Mouse (Mus musculus): ENCODE measurements around the gene Gprc5c. TPM values are rescaled to one million over a fixed set of nuclear protein-coding genes. Genes with fewer than 3 reads are reported as not detected.
"Not testable (repeated sequence)": the region's sequence is repeated elsewhere in the genome, so short reads cannot be mapped to it uniquely, and the experiment has no call there.

The Gprc5c gene
- total RNA-seq, 2 experiments from 2014 or later, result 4.0 to 5.4 TPM

DNA sequence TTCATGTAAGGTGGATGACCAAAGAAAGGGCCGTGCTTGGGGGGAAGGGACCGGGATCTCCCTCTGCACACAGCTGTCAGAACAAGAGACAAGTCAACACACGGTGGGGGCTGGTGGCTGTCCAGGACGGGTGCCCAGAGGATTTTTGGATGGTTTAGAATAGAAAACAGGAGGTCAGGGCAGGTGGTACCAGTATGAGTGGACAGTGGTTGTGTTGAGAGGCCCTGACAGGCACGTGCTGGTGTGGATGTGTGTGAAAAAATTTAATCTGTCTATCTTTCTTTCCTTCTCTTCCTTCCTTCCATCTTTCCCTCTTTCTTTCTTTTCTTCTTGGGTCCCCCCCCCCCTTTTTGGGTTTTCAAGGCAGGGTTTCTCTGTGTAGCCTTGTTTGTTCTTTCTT is 39.6 kb downstream of the Gprc5c start:
- DNase-seq (ENCODE audit: extremely low spot score in 1 of 2, low spot score in 2 of 2), result no peak
- TF ChIP-seq CTCF (IDR thresholded peaks at IDR 0.05), result no peak
- Histone ChIP-seq H3K4me3 (no peak overlapping the region), H3K27ac (no peak overlapping the region)
- intact Hi-C loops (cut with DNase I), result no loop called here

DNA sequence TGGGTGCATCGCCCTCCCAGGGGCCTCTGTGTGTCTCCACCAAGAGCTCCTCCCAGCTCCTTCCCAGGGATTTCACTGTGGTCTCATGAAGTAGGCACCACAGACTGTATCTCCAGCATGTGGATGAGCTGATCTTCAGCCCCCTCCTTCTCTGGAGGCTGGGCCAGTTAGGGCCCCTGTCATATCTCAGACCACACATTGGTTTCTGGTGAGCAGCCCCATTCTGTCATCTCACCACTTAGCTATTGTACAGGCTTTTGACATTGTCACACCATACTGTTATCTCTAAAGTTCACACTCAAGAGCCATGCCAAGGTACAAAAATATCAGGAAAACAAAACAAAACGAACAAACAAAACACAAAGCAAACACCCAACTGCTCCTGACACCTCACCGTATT is 45.1 kb downstream of the Gprc5c start:
- H3K4me3 ChIP-seq, result no peak overlapping the region
- no peak for DNase-seq (ENCODE audit: extremely low spot score in 1 of 2, low spot score in 2 of 2)
- no peak overlapping the region for H3K27ac ChIP-seq
- no peak for TF ChIP-seq CTCF (IDR thresholded peaks at IDR 0.05)
- intact Hi-C loops (cut with DNase I), result no loop called here

DNA sequence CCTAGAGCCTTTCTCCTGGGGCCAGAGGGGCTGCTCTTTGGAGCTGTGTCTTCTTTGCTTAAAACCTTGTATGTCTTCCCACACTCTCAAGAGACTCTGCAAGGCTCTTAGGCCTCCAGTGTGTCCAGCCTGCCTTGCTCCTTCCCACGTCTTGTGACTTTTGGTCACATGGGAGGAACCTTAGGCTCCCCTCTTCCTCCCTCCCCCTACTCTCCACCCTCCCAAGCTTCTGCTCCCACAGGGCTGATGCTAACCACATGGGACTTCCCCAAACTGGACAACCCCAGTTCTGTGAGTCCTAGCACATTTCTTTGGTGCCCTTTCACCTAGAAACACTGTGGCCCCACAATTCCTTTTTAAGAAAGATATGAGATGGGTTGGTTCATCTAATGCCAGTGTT is 47.1 kb downstream of the Gprc5c start:
- intact Hi-C loops (cut with DNase I), result no loop called here
- no peak for DNase-seq (ENCODE audit: extremely low spot score in 1 of 2, low spot score in 2 of 2)
- H3K27ac ChIP-seq, result no peak overlapping the region
- TF ChIP-seq CTCF (IDR thresholded peaks at IDR 0.05), result no peak
- no peak overlapping the region for H3K4me3 ChIP-seq

DNA sequence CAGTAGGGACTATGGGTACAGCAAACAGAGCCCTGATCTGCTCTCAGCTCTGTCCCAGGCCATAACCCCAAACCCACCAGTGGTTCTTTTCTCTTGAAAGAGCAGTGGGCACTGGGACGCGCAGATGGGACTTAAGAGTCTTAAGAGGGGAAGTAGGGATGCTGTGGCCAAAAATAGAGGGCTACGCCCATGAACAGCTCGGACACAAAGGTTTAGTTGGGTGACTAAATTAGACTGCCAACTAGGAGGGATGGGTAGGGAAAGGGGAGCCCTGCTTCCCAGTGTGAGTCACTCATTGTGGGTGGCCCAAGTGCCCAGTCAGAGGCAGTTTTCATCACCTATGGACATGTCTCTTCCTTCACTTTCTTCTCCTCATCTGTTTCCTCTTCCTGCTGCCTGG is 52.3 kb downstream of the Gprc5c start:
- no peak overlapping the region for H3K4me3 ChIP-seq
- TF ChIP-seq CTCF (IDR thresholded peaks at IDR 0.05), result no peak
- intact Hi-C loops (cut with DNase I), result no loop called here
- DNase-seq (ENCODE audit: extremely low spot score in 1 of 2, low spot score in 2 of 2), result no peak
- H3K27ac ChIP-seq, result no peak overlapping the region

DNA sequence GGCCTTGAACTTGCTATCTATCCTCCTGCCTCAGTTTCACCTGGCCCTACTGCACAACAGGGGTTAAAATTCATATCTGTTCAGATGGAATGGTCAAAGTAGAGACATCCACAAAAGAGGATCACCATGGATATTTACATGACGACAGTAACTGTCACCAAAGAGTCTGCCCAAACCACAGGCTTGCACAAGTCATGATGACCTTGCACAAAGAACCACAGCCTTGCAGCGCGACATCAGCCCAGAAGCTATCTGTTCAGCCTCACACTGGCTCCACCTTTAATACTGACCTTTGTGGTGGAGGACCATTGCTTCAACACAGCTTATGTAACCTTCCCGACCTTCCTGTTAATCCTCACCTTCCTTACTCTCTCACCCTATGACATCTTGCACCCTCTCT is 56.6 kb downstream of the Gprc5c start:
- H3K4me3 ChIP-seq, result no peak overlapping the region
- DNase-seq (ENCODE audit: extremely low spot score in 1 of 2, low spot score in 2 of 2), result no peak
- no peak overlapping the region for H3K27ac ChIP-seq
- intact Hi-C loops (cut with DNase I), result no loop called here
- TF ChIP-seq CTCF (IDR thresholded peaks at IDR 0.05), result no peak

DNA sequence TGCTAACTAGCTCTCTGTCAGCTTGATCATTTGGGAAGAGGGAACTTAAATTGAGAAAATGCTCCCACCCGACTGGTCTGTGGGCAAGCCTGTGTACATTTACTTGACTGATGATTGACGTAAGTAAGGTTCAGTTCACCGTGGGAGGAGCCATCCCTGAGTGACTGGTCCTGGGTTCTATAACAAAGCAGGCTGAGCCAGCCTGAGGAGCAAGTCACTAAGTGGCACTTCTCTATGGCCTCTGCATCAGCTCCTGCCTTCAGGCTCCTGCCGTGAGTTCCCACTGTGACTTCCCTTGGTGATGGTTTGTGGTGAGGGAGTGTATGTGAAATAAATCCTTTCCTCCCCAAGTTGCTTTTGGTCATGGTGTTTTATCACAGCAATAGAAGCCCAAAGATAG is 57.1 kb downstream of the Gprc5c start:
- Histone ChIP-seq H3K4me3 (no peak overlapping the region), H3K27ac (no peak overlapping the region)
- no peak for DNase-seq (ENCODE audit: extremely low spot score in 1 of 2, low spot score in 2 of 2)
- intact Hi-C loops (cut with DNase I), result no loop called here
- TF ChIP-seq CTCF (IDR thresholded peaks at IDR 0.05), result no peak

DNA sequence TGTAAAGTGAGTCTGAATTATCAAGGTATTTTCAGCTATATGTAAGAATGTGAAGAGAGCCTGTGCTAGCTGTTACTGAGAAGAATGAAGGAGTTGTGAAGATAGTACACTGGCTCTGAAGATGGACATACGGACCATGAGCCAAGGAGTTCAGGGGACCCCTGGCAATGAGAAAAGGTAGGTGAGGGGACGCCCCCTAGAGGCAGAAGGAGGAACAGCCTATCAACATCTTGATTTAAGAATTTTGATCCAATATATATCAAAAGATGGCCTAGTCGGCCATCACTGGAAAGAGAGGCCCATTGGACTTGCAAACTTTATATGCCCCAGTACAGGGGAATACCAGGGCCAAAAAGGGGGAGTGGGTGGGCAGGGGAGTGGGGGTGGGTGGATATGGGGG is 58.6 kb downstream of the Gprc5c start:
- H3K4me3 ChIP-seq; DNase-seq (ENCODE audit: extremely low spot score in 1 of 2, low spot score in 2 of 2); H3K27ac ChIP-seq; intact Hi-C loops (cut with DNase I): not testable (repeated sequence)
- TF ChIP-seq CTCF (IDR thresholded peaks at IDR 0.05), result peak; percentile 24

DNA sequence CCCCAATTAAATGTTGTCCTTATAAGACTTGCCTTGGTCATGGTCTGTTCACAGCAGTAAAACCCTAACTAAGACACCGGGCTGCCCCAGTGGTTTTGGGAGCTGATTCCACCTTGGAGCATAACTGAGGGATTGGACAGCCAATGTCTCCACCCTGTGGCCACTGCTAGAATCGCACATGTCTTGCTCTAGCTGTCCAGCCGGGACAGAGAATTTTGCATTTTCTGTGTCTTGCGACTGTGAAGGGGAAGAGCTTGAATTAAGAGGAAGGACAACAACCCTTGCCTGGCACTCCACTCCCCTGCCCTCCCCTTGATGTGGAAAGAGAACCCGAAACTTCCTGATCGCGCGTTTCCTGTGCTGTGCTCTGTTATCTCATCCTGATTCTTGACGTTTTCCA is 61.9 kb downstream of the Gprc5c start:
- Histone ChIP-seq H3K4me3 (no peak overlapping the region), H3K27ac (no peak overlapping the region)
- peak; percentile 77 to 83 for DNase-seq (ENCODE audit: extremely low spot score in 1 of 2, low spot score in 2 of 2)
- TF ChIP-seq CTCF (IDR thresholded peaks at IDR 0.05), result peak; percentile 84
- intact Hi-C loops (cut with DNase I), result loop anchor here (1.0 to 5.0 kb wide), 4 partner anchors 33 to 241 kb away; no protein-coding TSS in a partner anchor

DNA sequence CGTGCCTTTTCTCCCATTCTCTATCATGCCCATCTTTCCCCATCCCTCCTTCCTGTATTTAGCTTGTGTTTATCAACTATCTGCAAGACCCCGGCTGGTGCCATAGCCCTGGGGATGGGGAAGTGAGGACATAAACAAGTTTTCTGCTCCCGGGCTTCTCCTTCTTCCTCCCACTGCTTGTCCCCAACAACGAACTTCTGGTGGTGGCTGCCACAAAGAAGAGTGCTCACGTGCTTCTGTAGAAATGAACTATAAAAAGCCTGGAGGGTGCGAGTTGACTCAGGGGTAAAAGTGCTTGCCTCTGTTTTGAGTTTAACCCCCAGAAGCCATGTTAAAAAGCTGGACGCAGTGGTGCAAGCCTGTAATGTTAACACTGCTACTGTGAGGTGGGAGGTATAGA is 64.0 kb downstream of the Gprc5c start:
- Histone ChIP-seq H3K4me3 (no peak overlapping the region), H3K27ac (no peak overlapping the region)
- no peak for TF ChIP-seq CTCF (IDR thresholded peaks at IDR 0.05)
- intact Hi-C loops (cut with DNase I), result loop anchor here (5.0 kb wide), 1 partner anchor 243 kb away; no protein-coding TSS in a partner anchor
- no peak for DNase-seq (ENCODE audit: extremely low spot score in 1 of 2, low spot score in 2 of 2)

DNA sequence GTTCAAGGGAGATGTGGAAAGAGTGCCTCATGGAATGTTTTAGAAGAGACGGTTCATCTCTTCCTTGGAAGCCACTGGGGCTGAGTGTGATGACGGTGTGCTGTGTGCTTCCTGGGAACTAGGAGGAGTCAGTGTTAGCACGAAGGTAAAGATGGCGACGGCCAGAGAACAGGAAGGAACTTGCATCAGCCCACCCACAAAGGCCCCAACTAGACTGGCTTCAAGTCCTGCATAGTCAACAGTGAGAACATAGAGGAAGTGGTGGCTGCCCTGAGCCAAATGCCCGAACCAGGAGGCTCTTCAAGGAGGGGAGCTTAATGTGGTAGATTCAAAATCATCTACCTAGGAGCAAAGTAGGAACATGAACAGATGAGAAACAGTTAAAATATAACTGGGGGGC is 66.2 kb downstream of the Gprc5c start:
- no peak overlapping the region for H3K4me3 ChIP-seq
- intact Hi-C loops (cut with DNase I), result no loop called here
- H3K27ac ChIP-seq, result no peak overlapping the region
- DNase-seq (ENCODE audit: extremely low spot score in 1 of 2, low spot score in 2 of 2), result no peak
- TF ChIP-seq CTCF (IDR thresholded peaks at IDR 0.05), result no peak

Other genes with a start within 250 kb of the Gprc5c start
- gene Rpl38, start 182.6 kb upstream of the Gprc5c start, total RNA-seq (2021), result 100 to 1,000 TPM; 817 to 866 TPM
- 10 to 100 TPM; 18.5 to 18.6 TPM for gene Ttyh2, start 175.7 kb upstream of the Gprc5c start, total RNA-seq (2021)
- gene Dnaic2, start 123.7 kb upstream of the Gprc5c start, total RNA-seq (2021), result 1 to 10 TPM in 1 of 2 experiments, under 1 TPM in 1; 1.00 to 1.8 TPM
- gene Kif19a, start 85.8 kb upstream of the Gprc5c start, total RNA-seq (2021), result 1 to 10 TPM; 3.2 to 3.6 TPM
- gene Btbd17, start 55.2 kb upstream of the Gprc5c start, total RNA-seq (2021), result 10 to 100 TPM; 29.5 to 29.8 TPM
- not detected for gene Gpr142, start 52.2 kb upstream of the Gprc5c start, total RNA-seq (2021)
- under 1 TPM; 0.56 to 0.84 TPM for gene Cd300a, start 38.9 kb downstream of the Gprc5c start, total RNA-seq (2021)
- not detected for gene Cd300lb, start 83.2 kb downstream of the Gprc5c start, total RNA-seq (2021)
- not detected for gene Cd300c, start 118.0 kb downstream of the Gprc5c start, total RNA-seq (2021)
- under 1 TPM in 1 of 2 experiments, not detected in 1; 0.14 TPM for gene Cd300ld, start 138.8 kb downstream of the Gprc5c start, total RNA-seq (2021)
- 1 to 10 TPM; 3.6 to 3.9 TPM for gene Cd300c2, start 150.7 kb downstream of the Gprc5c start, total RNA-seq (2021)
- not detected for gene Cd300ld2, start 165.0 kb downstream of the Gprc5c start, total RNA-seq (2021)
- gene Cd300ld4, start 175.9 kb downstream of the Gprc5c start, total RNA-seq (2021), result not detected
- gene Cd300ld5, start 186.6 kb downstream of the Gprc5c start, total RNA-seq (2021), result under 1 TPM; 0.77 to 0.96 TPM
- under 1 TPM in 1 of 2 experiments, not detected in 1; 0.77 TPM for gene Cd300ld3, start 197.3 kb downstream of the Gprc5c start, total RNA-seq (2021)
- gene Cd300e, start 211.0 kb downstream of the Gprc5c start, total RNA-seq (2021), result under 1 TPM in 1 of 2 experiments, not detected in 1; 0.27 TPM
- 1 to 10 TPM; 1.8 to 2.4 TPM for gene Rab37, start 240.3 kb downstream of the Gprc5c start, total RNA-seq (2021)

Measured in left cerebral cortex, adult 2 months (tissue).